Mouse (Mus musculus): ENCODE results near the gene Hand1.

DNA sequence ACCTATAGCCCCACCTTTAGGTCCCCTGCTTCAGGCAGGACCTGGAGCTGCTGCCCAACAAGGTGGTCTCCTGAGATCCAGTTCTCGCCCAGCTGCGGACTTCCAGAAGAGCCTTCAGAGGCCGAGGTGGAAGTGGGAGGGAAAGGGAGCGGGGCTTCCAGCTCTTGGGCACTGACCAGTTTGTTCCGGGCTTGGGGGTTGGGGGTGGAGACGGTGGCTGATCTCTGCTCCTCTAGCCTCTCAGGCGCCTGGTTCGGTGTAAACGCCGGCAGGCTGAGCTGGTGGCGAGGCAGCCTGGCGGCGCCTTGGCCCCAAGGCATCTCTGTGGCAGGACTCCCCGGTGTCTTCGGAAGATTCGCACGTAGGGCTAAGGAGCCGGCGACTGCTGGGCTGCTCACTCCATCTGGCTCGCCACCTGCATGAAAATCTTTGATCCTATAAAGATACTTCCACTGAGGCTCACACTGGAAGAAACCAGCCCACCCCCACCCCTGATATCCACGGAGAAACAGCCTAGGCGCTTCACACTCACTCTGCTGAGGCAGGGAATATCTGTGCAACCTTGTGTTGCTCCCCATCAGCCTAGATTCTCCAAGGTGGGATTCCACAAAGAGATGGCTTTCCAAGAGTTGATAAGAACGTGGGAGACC is at the start of gene Hand1:
- TF ChIP-seq CTCF (IDR thresholded peaks at IDR 0.05; ENCODE audit: low read depth) (no peak), EP300 (IDR thresholded peaks at IDR 0.05; ENCODE audit: low read depth) (no peak)

Measured in liver, postnatal 0 days (tissue).